Mouse (Mus musculus): Measurements from ENCODE around the gene Steap4.
"Not testable (repeated sequence)": the region's sequence is repeated elsewhere in the genome, so short reads cannot be mapped to it uniquely, and the experiment has no call there.

The Steap4 gene

DNA sequence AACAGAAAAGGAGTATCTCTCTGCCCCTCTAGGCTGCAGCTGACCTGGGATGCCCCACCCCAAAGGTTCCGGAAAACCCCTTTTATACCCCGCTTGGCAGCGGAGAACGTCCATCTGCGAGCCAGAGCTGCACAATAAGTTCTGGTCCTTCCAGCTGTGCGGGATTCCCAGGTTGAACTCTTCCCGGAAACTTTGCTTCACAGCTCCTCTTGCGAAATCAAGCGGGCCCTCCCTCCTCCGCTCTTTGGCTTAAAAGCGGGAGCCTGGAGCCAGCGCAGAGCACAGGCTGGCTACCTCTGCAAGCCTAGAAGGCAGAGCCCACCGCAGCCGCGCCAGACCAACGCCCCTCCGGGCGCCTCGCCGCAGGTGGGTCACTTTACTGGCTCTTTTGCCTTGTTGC, at the start of gene Steap4:
Steap4 (plus strand) TSS at position 282 of the 400 bp plus-strand sequence.
- DNase-seq (ENCODE audit: low read depth, low spot score): peak; percentile 60

DNA sequence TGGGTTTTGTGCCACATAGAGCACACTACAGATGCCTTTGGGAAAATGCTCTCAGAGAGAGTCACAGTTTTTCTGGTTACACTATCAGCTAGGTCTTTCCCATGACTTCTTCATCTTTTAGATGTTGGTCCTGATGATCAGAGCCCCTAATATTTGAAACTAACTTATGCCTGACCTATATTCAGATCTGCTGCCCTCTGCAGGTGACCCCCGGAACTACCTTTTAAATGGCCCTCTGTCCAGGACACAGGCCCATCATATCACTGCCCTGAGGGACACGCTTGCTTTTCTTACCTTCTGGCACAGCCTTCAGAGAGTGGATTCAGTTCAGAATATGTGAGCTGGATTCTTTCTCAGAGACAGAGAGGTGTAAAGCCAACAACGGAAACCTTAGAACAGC, 48.3 kb upstream of the Steap4 start:
- no peak for DNase-seq (ENCODE audit: low read depth, low spot score)

DNA sequence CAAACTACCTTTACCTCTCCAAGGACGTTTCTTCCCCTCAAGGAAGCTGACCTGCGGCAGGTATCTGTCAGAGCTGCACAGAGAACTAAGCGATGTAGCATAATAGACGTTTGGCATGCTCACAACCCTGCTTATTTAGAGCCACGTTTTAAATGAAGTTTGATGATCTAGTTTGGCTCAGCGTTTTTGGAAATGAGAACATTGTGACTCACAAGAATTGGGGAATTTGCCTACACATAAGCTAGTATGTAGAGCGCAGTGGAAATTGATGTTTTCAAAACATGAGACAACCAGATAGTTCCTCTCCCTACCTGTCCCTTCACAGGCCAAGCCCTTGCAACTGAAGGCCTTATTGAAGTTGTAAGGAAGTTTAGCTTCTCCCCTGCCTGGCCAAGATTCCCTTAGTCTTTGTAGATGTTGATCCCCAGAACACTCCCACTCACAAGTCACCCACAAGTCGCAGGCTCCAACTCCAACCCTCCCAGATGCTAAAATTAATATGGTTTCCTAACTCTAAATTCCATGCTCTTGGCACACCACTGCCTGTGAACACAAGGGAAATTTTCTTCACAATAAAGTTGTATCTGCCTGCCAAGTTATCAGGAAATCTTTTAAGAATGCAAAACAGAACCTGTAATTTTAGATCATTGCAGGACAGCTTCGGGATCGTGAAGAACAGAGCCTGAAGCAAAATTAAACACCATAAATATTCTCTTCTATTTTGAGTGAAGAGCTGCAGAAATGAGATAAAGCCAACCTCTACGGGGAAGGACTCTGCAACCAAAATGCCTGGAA, 42.6 kb upstream of the Steap4 start:
- no peak for DNase-seq (ENCODE audit: low read depth, low spot score)

DNA sequence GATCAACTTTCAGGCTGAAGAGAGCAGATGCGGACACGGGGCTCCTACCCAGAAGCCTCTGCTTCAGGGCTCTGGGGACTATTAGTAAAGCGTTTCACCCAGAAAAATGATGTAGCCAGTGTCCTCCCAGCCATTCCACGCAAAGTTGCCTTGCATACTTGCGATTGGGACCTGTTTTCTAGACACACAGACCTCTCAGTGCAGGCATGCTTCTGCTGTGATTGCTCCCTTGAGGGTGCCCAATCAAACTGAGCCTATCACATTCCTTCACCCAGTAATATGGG, 42.0 kb upstream of the Steap4 start:
- no peak for DNase-seq (ENCODE audit: low read depth, low spot score)

DNA sequence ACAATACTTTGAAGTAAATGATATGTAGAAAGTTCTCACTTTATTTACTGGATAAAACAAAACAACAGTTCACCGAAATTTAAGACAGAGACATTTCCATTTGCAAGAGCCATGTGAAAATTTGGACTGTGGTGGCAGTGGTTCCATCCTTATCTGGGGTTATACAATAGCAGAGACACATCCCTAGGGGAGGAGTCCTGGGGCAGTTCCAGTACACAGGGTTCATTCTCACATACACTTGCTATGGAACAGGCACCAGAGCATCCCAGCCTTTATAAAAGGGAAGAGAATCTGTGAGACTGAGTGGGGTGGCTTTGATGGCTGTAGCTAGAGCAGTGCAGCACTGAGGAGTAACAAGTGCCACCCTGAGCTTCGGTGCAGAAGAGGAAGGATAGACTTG, 40.6 kb upstream of the Steap4 start:
- DNase-seq (ENCODE audit: low read depth, low spot score): no peak

DNA sequence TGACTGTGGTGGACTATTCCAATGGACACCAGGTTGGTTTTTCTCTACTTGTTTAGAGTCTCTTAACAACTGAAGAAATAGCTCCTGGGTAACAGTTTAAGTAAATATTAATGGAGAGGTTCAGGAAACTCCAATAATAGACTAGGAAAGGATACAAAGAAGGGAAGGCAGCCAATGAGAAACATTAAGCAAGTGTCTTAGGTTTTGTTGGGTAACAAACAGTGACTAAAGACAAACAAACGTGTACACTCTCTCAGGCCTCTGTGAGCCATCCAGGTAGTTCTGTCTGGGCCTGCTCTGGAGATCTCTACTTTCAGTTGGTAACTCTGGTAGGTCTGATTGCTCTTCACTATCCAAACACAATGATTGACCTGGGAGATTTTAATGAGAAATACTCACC, 37.5 kb upstream of the Steap4 start:
- no peak for DNase-seq (ENCODE audit: low read depth, low spot score)

DNA sequence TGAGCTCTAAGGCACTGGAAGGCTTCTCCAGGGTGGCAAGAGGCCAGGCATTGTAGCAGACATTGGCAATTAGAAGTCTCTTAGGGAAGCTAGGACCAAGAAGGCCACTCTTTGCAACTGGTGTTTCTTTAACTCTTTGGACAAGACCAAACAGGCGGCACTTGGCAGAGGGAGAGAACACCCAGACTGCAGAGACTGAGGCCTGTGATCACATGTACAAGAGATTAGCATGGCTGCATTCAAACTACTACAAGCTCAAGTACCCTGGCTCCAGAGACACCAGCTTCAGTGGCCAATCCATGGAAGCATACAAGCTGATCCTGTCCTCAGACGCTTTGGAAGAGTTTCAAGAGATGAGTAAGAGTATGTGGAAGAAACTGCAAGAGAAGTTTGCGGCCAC, 36.6 kb upstream of the Steap4 start:
- no peak for DNase-seq (ENCODE audit: low read depth, low spot score)

DNA sequence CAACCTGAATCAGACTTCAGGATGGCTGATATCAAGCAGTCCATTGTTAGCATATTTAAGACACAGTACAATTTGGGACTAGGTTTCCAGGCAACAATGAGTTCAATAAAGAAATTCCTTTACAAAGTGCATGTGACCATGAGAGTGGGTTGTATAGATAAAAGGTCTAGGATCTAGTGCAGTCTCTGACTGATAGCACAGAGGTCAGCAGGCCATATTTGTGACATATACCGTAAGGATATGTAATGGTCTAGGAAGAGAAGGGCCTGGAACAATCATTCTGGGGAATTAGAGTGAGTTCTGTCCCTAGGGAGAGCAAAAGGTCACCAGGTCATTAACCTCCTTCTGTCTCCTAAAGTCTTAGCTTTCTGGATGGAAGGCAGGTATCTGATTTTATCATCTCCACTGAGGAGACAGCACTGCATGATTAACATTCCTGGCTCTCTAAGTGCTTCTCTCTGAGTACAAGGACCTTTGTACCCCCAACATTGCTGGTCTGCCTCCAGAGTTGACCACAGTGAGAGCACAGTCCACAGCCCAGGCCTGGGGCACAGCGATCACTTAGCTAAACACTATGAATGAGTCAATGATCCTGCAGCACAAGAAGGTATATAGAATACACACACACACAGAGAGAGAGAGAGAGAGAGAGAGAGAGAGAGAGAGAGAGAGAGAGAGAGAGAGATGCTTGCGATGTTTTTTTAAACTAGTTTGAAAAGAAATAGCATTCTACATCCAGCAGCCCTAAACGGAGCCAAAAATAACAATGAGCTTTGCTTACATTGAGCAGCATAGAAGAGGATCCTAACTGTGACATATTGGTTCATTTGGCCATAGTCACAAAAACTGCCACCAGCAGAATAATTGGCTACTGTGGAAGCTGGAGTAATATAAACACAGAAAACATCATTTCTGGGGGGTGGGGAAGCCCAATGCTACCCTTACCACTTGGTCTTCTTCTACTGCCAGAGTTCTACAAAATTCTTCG, 27.7 kb upstream of the Steap4 start:
- DNase-seq (ENCODE audit: low read depth, low spot score): no peak

DNA sequence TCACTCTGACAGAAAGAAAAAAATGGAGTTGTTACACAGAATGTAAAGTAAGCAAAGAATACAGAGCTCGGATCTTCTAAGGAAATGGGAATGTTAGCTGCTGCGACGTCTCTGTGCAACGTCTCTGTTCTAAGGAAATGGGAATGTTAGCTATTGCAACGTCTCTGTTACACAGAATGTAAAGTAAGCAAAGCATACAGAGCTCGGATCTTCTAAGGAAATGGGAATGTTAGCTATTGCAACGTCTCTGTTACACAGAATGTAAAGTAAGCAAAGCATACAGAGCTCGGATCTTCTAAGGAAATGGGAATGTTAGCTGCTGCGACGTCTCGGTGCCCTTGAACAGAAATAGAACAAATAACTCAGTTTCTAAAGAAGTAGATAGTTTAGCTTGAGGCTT, 26.8 kb upstream of the Steap4 start:
- not testable (repeated sequence) for DNase-seq (ENCODE audit: low read depth, low spot score)

DNA sequence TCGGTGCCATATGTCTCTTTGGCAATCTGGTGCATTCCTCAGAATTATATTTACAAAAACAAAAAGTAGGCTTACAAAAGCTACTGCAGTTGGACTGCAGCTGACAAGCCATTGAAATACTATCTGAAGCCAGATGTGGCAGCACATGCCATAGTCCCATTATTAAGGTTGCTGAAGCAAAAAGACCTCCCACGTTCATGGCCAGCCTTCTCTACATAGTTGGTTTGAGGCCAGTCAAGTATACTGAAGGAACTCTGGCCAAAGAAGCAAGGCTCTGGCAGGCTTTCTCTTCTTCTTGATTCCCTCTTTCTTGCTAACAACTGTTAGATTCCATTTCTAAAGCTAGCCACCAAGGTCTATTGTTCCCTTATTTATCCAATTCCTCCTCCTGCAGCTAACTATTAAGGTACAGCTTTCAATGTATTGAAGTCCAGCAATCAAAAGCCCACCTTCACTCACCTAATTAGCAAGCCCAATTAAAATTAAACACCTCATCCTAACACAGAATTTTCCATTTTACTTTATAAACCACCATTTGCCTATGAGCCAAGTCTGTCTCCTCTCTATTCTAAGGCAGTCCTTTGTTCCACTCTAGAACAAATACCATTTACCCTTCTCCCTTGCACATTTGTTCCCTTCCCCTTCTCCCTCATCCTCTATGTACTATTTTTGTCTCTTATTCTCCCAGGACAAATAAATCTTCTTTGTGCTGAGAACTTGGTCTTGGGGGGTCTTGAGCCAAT, 26.2 kb upstream of the Steap4 start:
- no peak for DNase-seq (ENCODE audit: low read depth, low spot score)

DNA sequence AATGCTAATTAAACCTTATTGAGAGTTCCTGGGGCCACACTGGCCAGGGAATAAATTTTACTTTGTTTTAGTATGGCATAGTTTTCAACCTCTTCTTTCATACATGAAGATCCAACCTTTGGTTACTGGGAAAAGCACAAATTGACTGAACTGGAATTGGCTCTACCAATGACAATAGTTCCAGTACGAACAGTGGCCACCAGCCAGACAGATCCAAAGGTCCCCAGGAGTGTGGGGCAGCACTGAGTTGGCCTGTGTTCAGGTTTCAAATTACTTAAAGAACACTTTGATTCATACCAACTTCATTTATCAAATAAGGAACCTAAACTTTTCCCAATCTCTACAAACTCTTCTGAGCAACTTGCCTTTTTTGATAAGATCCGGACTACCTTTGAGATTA, 5.4 kb upstream of the Steap4 start:
- DNase-seq (ENCODE audit: low read depth, low spot score): no peak

DNA sequence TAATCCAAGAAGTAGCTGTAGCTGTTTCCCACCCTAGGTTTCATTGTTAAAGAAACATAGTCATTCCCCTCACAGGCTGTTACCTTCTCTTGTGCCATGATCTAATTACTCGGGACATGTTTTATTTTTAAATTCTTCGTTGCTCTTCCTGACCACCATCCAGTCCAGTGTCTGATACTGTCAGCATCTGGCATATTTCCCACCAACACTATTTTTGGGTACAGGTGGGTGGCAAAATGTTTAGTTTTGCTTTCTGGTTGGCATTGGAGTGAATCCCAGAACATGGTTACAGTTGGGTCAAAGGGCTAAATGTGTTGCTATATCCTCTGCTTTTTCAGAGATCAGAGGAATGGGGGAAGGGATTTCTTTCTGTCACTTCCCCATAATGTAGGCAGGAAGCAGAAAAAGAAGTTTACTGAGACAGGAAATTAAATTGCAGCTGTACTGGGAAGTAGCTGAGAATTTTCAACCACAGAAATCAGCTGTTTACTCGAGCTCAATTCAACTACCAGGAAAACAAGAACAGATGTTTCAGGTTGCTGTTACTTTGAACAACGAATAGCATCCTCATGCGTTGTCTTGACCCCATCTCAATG, 4.8 kb upstream of the Steap4 start:
- DNase-seq (ENCODE audit: low read depth, low spot score): no peak

DNA sequence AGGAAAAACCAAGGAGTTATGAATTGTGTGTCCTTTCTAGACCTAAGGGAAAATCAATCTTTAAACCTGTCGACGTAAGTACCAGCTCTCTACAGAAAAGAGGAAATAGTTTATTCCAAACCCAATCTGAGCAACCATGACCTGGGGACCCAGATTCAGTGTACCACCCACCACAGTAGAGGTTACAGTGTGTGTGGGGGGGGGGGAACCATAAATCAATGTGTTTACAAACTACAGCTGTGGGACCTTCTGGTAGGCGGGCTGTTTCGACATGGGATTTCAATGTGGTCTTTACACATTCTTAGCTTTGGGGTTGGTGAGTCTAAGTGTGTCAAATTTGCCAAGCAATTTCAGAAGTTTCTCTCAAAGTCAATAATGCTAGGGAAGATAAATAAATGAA, 2.2 kb upstream of the Steap4 start:
- DNase-seq (ENCODE audit: low read depth, low spot score): no peak

DNA sequence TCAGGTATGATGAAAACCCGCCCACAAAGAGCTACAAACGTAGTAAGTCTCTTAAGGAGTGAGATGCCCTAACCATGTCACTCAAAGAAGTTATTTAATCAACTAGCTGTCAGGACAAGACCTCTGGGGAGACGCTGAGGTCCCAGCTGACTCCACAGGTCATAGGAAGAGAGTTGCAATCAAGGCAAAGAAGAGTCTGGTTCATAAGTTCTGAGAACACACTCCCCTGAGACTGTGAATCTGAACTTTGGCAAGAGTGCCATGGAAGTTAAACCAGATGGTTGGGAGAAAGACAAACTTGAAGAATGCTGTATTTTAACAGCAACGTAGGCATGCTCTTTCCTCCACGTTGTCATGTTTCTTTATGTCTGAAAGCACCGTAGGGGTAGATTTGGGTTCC, 971 bp upstream of the Steap4 start:
- no peak for DNase-seq (ENCODE audit: low read depth, low spot score)

DNA sequence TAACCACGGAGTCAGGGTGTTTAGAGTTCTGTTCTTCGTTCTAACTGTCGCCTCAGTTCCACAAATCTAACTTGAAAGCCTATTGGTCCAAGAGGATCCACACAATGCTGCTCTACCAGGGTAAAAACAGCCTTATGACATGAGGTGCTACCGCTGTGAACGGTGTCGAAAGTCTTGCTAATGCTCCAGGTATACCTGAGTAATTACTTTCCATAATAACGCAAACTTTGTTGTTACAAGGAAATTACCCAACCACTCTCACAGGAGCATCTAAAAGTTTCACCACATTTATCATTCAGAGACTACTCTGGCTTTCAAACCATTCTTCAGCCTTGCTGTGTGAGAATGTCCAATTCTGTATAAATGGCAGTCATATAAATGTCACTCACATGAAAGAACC, 856 bp downstream of the Steap4 start:
- no peak for DNase-seq (ENCODE audit: low read depth, low spot score)

DNA sequence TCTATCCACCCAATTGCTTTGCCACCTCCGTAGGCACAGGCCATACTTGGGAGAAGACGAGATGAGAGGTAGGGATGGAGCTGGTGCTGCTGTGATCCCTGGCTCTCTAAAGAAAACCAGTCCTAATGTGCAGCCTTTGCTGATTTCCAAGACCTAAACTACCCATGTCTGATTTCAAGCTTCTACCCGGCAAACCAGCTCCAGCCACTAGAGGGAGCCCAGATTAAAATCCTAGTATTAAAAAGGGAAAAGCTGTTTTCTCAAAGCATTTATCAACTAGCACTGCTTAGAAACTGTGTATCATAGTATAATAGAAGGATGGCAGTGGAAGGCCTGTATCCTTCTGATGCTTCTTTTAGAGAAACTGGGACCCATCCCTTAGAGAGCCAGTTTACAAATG, 5.0 kb downstream of the Steap4 start:
- DNase-seq (ENCODE audit: low read depth, low spot score): peak; percentile 26

DNA sequence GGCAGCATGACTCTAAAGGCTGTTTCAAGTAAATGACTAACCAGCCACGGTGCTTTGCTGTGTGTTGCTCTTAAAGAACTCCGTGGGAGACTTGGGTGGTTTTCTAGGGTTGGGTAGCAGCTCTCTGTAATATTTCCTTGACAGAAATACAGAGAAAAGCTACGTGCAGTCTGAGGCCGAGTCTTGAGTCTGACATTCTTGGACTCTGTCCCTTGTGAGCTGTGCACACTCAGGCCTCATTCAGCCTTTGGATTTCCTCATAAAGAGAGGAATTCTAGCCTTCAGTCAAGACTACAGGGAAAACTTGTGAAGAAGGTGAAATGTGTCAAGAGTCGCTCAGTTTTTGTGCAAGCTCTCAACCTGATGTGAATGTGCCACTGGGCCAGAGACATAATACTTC, 7.9 kb downstream of the Steap4 start:
- no peak for DNase-seq (ENCODE audit: low read depth, low spot score)

DNA sequence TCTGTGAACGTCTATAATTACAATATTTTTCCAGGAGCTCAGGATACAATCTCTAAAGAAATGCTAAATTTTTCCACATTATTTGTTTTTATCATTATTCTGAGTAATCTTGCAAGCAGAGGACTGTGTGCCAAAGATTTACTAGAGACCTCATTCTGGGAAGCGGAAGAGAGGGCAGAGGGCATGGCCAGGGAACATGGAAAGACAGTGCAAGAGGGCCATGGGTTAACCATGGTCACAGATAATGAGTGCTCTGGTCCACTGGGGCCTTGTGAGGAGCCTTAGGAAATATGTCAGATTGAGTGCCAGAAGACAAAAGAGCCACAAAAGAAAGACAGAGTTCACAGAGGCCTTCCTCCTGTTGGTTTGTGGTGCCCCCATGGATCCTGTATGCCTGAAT, 12.0 kb downstream of the Steap4 start:
- DNase-seq (ENCODE audit: low read depth, low spot score): no peak

DNA sequence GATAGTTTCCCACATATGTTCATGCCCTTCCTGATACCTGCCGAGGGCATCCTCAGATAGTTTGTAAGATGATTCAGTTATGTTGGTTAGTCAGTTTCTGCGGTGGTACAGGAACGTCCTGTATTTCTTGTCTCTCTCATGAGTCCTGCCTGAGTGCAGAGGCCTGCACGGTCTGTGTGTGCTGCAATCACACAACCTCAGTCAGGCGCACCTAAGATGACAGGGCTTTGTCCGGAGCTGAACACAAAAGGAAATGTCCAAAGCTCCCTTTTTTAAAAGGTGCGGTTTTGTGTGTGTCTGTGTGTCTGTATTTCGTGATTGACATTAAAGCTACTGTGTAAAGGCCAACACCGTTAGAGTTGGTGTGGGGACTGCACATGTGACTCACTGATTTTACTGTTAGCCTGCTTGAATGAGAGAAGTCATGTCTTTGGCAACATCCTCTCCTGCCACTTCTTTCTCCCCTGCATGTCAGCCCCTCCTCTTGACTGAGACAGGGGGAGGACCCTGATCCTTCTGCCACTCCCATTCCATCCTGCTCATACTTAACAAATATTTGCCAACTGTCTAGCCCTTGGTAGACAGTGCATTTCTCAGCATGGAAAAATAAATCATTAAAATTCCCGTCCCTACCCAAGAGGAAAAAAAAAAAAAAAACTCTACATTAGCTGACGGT, 14.4 kb downstream of the Steap4 start:
- no peak for DNase-seq (ENCODE audit: low read depth, low spot score)

DNA sequence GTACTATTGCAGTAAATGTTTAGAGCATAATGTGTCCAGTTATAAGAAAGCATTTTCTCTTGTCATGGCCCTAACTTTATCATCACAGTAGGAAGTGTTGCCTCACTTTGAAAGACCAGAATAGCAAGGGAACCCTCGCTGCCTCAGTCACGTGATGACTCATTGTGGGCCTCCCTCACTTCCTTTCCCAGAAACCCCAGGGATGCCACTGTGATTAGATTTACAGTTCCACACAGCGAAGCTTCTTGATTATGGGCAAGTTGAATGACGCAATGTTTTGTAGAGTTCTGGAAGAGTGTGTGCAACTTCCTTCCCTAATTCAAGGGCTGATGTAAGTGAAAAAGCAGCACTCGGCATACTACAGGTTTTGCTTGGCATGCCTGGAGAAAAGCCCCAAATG, 20.3 kb downstream of the Steap4 start:
- DNase-seq (ENCODE audit: low read depth, low spot score): no peak

DNA sequence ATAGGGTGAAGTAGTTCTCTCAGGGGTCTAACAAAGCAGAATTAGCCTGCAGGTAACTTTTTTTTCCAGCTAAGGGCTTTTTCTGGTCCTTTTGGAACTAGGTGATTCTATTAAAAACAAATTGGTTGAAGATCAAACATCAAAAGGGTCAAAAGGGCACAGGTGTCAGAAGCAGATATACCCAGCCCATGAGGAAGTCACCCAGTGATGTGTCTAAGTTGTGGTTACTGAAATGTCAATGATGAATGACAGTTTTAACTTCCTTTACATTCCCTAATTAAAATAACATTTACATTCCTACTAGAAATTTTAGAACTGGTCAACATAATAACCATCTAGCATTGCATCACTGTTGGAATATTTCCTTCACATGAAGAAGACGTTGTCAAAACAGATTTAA, 27.7 kb downstream of the Steap4 start:
- DNase-seq (ENCODE audit: low read depth, low spot score): no peak
